Mouse (Mus musculus) heart, embryonic 13.5 days (tissue): ENCODE results near the gene Chac1. TPM values are rescaled to one million over a fixed set of nuclear protein-coding genes. Genes with fewer than 3 reads are reported as not detected.

ENCODE experiments used
- ATAC-seq: fragments of 200-750 bp; cut with Nextera tagmentation; 2 replicates; pipeline ENCODE4 v1.8.0; 2017; ENCODE audit warnings: moderate TSS enrichment; ENCODE audit not compliant: insufficient number of reproducible peaks, low FRiP score, low TSS enrichment; ENCODE audit errors: extremely low read depth
- H3K27ac ChIP-seq: fragments of 300-500 bp; sonication (generic); replicated peaks from 2 replicates; pipeline ENCODE4 v1.5.1; 2015; ENCODE audit warnings: moderate library complexity, mild to moderate bottlenecking, inconsistent platforms
- H3K27me3 ChIP-seq: fragments of 300-500 bp; sonication (generic); replicated peaks from 2 replicates; pipeline ENCODE4 v1.6.1; 2015; ENCODE audit warnings: mild to moderate bottlenecking, inconsistent platforms
- H3K36me3 ChIP-seq: fragments of 300-500 bp; sonication (generic); 2 replicates; pipeline ENCODE4 v1.6.1; 2015; ENCODE audit warnings: mild to moderate bottlenecking, inconsistent platforms
- H3K4me1 ChIP-seq: fragments of 300-500 bp; sonication (generic); 2 replicates; pipeline ENCODE4 v1.6.1; 2015; ENCODE audit warnings: inconsistent platforms
- H3K4me2 ChIP-seq: fragments of 300-500 bp; sonication (generic); 2 replicates; pipeline ENCODE4 v1.6.1; 2015; ENCODE audit warnings: inconsistent platforms, mild to moderate bottlenecking, moderate library complexity
- H3K4me3 ChIP-seq: fragments of 300-500 bp; sonication (generic); 2 replicates; pipeline ENCODE4 v1.5.1; 2015; ENCODE audit warnings: moderate library complexity, mild to moderate bottlenecking, inconsistent platforms
- H3K9ac ChIP-seq: fragments of 300-500 bp; sonication (generic); 2 replicates; pipeline ENCODE4 v1.6.1; 2015; ENCODE audit warnings: inconsistent platforms, mild to moderate bottlenecking, moderate library complexity
- H3K9me3 ChIP-seq: fragments of 300-500 bp; sonication (generic); 2 replicates; pipeline ENCODE4 v1.6.1; 2016; ENCODE audit warnings: inconsistent platforms
- WGBS: fragments of 180-500 bp; shearing (Covaris S2); methylation state at CpG from one replicate; pipeline ENCODE4 v1.1.7; 2015; ENCODE audit warnings: mixed read lengths; 5-methylcytosine and 5-hydroxymethylcytosine counted together
- polyA plus RNA-seq: library from polyadenylated mRNA; unstranded; fragments of >200 nt; fragmentation: Nextera tagmentation; extraction: Ambion mirVana; gene quantifications from 2 replicates; pipeline ENCODE4 v1.2.1, GENCODE M21; 2015

Gene Chac1
- 0.35 and 0.78 TPM in 2 replicates for polyA plus RNA-seq

DNA sequence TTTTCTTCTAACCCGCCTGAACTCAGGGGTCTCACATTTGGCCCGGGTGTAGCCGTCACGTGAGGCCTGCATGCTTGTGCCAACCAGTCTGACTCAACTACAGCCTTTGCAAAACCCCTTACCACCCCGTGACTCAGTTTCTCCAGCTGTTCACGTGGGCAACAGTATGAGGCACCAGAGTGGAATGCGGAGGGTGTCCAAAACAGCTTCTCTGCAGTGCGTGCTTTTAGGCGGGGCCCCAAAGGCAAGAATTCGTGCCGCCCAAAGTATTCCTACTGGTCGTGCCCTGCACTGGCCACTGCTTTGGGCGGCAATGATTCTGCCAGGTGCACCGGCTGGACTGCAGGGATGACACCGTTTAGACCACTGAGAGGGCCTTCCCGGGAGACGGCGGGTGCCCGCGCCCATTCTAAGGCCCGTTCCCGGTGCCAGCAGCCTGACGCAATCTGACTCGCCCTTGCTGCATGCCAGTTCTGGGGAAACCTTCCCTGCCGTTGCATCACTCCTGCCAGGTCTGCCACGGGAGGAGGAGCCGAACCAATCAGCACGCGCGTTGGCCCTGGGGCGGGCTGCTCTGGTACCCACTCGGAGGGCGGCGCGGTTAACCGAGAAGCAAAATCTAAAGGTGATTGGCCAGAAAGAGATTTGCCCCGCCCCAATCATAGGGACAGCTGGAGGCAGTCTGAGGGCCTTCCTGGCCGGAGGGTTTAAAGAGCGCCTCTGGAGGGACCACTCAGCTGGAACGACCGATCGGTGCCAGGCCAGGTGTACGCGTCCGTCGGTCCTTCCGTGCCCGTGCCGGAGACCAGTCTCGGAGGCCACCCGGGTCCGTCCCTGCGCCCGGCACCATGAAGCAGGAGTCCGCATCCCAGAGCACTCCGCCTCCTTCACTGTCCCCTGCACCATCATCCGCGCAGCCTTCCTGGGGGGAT lies at the start of gene Chac1:
Gene Chac1, plus strand, starts transcription at position 675 of the 932 bp plus-strand sequence.
- Histone ChIP-seq H3K36me3 (no peaks in the 10 kb centered on the region), H3K4me1 (peaks cover 11% of the 10 kb centered on the region), H3K9ac (peak within 1 kb of the TSS; percentile 71), H3K27ac (no peak within 1 kb of the TSS), H3K9me3 (no peaks in the 10 kb centered on the region), H3K27me3 (peaks cover 52% of the 10 kb centered on the region), H3K4me2 (peak within 1 kb of the TSS; percentile 95), H3K4me3 (peak within 1 kb of the TSS; percentile 60)
- peak; percentile 65; the same call in 1 of the 2 replicates for ATAC-seq
- whole genome bisulfite sequencing = 4% methylated on average over 58 of the region's 58 CpGs

- no peak overlapping the region for H3K4me3 ChIP-seq
- no peak overlapping the region for H3K4me2 ChIP-seq
- H3K9ac ChIP-seq = no peak overlapping the region
- H3K36me3 ChIP-seq = peaks cover 16% of the 10 kb centered on the region
- peaks cover 33% of the 10 kb centered on the region for H3K4me1 ChIP-seq
- H3K27ac ChIP-seq = no peak overlapping the region
- ATAC-seq = no peak
- no peaks in the 10 kb centered on the region for H3K27me3 ChIP-seq
- WGBS = 73% methylated on average over 6 of the region's 6 CpGs
- no peaks in the 10 kb centered on the region for H3K9me3 ChIP-seq
Measured at GRCm38 (mm10) chr2:119302876-119303275, 48.2 kb upstream of the Chac1 start.

DNA sequence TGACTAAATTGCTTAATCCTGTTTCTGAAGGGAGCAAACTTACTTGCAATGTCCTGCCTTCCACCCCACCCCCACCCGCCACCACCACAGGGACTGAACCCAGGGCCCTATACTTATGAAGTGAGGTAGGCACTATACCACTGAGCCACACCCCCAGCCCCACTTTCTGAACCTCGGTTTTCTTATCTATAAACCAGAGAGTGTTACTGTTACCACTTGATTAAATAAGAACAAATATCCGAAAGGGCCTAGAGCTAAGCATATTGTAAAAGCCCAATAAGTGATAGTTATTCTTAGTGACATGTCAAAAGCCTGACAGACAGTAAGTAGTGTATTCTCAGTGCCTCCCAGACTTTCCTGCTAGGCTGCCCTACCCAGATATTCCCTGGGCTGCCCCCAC lies 46.6 kb upstream of the Chac1 start:
- 37% methylated on average over 3 of the region's 3 CpGs for WGBS
- ATAC-seq = no peak
- no peak overlapping the region for H3K4me2 ChIP-seq
- no peak overlapping the region for H3K4me3 ChIP-seq
- peaks cover 33% of the 10 kb centered on the region for H3K4me1 ChIP-seq
- no peaks in the 10 kb centered on the region for H3K27me3 ChIP-seq
- no peak overlapping the region for H3K27ac ChIP-seq
- peaks cover under 1% of the 10 kb centered on the region; the same call in 1 of the 2 replicates for H3K36me3 ChIP-seq
- 0 out of 2 replicates have a peak overlapping the region, but pooled peaks have one; percentile 17 for H3K9ac ChIP-seq
- no peaks in the 10 kb centered on the region for H3K9me3 ChIP-seq

DNA sequence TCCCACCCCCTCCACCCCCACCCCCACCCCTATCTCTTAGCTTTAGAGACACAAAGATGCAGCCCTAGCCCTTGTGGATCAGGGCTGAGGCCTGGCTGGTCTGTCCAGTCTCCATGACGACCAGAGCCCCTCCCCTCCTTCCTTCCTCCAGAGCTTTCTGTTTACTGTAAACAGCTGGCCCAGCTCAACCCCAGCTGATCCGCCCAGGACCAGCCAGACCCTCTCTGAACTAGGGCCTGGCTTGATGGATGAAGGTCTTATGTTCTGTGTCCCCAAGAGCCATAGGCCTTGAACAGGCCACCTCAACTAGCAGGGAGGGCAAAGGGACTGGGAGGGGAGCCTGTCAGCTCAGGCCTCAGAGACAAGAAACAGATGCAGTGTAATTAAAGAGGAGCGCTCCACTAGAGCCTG lies 46.2 kb upstream of the Chac1 start:
- 20% methylated on average over 3 of the region's 3 CpGs for WGBS
- no peaks in the 10 kb centered on the region for H3K9me3 ChIP-seq
- H3K36me3 ChIP-seq = no peaks in the 10 kb centered on the region
- H3K4me3 ChIP-seq = no peak overlapping the region
- ATAC-seq = no peak
- 0 out of 2 replicates have a peak overlapping the region, but pooled peaks have one; percentile 17 for H3K9ac ChIP-seq
- H3K27ac ChIP-seq = peak overlapping the region; percentile 49; the same call in 1 of the 2 replicates
- no peaks in the 10 kb centered on the region for H3K27me3 ChIP-seq
- peaks cover 32% of the 10 kb centered on the region for H3K4me1 ChIP-seq
- no peak overlapping the region for H3K4me2 ChIP-seq

DNA sequence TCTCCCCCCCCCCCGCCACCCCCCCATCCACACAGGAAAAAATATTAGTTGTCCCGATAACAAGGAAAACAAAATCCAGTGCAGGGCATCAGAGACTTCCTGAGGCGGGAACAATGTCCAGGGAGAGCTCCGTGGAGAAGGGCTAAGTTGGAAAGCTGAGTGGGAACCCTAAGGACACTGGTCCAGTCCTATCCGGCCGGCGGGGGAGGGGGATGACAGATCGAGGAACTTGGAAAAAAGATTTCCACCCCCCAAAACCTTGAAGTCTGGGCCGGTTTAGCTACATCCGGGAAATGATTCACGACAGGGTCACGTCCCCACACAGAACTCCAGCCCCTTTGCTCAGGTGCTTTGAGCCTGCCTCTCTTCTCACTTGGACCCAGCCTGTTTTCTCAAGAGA lies 39.5 kb upstream of the Chac1 start:
- peak; percentile 44; the same call in 1 of the 2 replicates for ATAC-seq
- H3K4me2 ChIP-seq = no peak overlapping the region
- no peaks in the 10 kb centered on the region for H3K36me3 ChIP-seq
- H3K9ac ChIP-seq = no peak overlapping the region
- no peak overlapping the region for H3K4me3 ChIP-seq
- 0 out of 2 replicates have a peak overlapping the region, but pooled peaks have one; percentile 41 for H3K27ac ChIP-seq
- peaks cover 14% of the 10 kb centered on the region for H3K4me1 ChIP-seq
- WGBS = 36% methylated on average over 12 of the region's 12 CpGs
- H3K27me3 ChIP-seq = peaks cover 12% of the 10 kb centered on the region; the same call in 1 of the 2 replicates
- no peaks in the 10 kb centered on the region for H3K9me3 ChIP-seq

DNA sequence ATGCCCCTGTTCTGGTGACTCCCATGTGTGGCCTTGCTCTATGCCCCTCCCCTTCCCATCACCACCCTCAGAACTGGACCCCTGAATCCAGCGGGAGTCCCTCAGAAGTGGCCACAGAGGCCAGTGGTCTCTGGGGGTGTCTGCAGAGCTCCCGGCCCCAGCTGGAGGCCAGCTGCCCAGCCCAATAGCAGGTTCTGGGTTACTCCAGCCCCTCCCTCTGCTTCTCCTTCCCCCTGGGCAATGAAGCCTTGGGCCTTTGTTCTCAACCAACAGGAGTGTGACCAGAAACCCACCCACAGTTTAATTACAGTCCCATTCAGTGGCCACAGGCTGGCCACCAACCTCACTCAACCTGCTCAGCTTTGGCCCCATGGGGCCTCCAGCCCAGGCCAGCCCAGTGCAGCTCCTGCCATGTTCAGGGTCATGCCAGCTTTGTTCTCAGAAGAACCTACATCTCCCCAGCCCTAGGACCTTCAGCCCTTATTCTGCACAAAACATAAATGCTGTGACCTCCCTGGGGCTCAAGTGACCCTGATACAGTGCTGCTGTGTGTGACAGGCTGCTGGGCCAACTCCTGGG lies 38.6 kb upstream of the Chac1 start:
- no peak overlapping the region for H3K4me2 ChIP-seq
- H3K9ac ChIP-seq = no peak overlapping the region
- peaks cover 14% of the 10 kb centered on the region for H3K4me1 ChIP-seq
- no peaks in the 10 kb centered on the region for H3K36me3 ChIP-seq
- H3K27me3 ChIP-seq = peaks cover 12% of the 10 kb centered on the region; the same call in 1 of the 2 replicates
- H3K4me3 ChIP-seq = no peak overlapping the region
- WGBS = 74% methylated on average over 2 of the region's 2 CpGs
- no peak for ATAC-seq
- H3K9me3 ChIP-seq = no peaks in the 10 kb centered on the region
- H3K27ac ChIP-seq = 0 out of 2 replicates have a peak overlapping the region, but pooled peaks have one; percentile 41

DNA sequence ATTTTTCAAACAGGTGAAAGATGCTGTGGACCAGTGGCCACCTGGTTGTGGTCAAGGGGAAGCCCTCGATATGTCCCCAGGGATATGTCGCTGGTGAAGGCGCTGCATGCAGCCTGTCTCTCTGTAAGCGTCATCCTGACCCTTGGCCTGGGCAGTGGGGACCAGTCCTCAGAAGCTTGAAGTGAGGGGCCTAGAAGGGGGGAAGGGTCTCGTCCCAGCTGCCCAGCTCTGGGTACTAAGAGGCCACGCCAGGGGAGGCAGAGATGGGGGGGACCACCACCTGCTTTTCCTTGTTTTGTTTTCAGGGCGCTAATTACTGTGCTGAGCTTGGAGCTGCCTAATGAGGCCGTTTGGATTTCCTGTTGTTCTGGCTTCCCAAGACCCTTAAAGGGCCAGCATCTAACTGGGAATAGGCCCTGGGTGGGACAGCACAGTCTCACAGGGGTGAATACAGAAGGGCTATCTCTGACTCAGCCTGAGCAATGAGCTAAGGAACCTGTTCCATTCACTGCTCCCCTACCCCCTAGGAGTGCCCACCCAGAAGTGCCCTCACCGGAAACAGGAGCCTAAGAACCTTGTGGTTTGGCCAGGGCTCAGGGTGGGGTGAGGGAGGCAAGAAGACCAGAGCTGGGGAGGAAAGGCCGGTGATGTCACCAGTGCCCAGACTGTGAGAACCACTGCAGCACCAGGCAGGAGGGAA lies 37.1 kb upstream of the Chac1 start:
- Histone ChIP-seq H3K4me1 (peaks cover 18% of the 10 kb centered on the region), H3K27ac (peak overlapping the region; percentile 29; the same call in 1 of the 2 replicates), H3K9me3 (no peaks in the 10 kb centered on the region), H3K27me3 (peaks cover 12% of the 10 kb centered on the region; the same call in 1 of the 2 replicates), H3K9ac (no peak overlapping the region), H3K36me3 (no peaks in the 10 kb centered on the region), H3K4me2 (no peak overlapping the region), H3K4me3 (no peak overlapping the region)
- WGBS = 38% methylated on average over 10 of the region's 10 CpGs
- ATAC-seq = no peak; the same call in 1 of the 2 replicates

DNA sequence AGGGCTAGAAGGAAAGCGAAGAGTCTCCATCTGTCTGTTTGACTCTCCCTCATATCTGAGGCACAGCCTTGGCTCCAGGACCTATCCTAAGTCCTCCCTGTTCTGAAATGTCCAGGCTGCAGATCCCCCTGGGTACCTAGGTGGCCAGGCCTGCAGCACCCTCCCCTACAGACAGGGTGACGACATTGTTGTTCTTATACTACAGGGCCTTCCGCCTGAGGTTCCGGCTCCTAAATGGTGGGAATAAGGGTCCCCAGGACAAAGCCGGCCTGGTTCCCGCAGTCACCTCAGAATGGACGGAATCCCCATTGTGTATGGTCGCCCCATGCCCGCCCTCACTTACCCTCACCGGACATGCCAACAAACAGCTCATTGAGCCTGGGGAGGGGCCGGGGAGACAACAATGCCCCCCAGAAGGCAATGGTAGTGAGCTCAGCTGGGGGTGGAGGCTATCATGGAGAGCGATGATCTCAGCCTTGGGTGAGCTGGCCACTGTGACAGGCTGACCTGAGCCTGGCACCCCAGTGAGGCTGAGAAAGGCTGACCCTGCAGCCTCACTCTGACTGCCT lies 36.2 kb upstream of the Chac1 start:
- Histone ChIP-seq H3K9ac (no peak overlapping the region), H3K36me3 (no peaks in the 10 kb centered on the region), H3K9me3 (no peaks in the 10 kb centered on the region), H3K4me3 (no peak overlapping the region), H3K4me2 (no peak overlapping the region), H3K4me1 (peaks cover 18% of the 10 kb centered on the region), H3K27ac (peak overlapping the region; percentile 29; the same call in 1 of the 2 replicates), H3K27me3 (peaks cover 17% of the 10 kb centered on the region)
- WGBS = 67% methylated on average over 12 of the region's 12 CpGs
- no peak for ATAC-seq

DNA sequence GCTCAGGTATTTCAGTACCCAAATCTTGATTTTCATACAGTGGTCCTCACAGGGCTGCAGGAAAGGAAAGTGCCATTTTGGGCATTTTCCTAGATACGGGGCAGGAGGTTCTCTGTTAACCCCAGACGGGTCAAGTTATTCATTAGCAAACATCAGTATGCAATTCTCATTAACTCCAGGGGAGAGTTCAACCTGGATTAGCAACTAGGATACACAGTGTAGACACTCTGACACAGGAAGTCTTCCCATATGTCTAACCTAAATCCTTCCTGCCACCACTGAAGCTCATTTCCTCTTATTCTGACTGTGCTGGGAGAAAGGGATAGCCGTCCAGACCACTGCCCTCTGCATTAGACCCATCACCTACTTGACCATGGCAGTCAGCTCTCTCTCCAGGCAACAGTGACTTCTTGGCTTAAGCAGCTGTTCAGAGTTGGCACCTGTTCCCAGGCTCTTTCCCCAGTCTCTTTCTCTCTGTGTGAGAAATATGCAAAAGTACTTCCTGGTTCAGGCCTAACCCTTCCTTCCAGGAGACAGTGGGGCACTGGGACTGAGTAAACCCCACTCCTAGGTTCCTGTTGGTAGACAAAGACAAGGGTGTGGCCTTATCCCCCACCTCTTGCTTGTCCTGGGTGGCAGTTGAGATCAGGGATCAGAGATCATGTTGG lies 32.9 kb upstream of the Chac1 start:
- no peak overlapping the region for H3K9ac ChIP-seq
- WGBS = 63% methylated on average over 3 of the region's 3 CpGs
- H3K4me2 ChIP-seq = no peak overlapping the region
- no peak overlapping the region for H3K4me3 ChIP-seq
- H3K9me3 ChIP-seq = no peaks in the 10 kb centered on the region
- ATAC-seq = no peak
- peaks cover 49% of the 10 kb centered on the region for H3K27me3 ChIP-seq
- peaks cover 39% of the 10 kb centered on the region for H3K4me1 ChIP-seq
- no peaks in the 10 kb centered on the region for H3K36me3 ChIP-seq
- peak overlapping the region; percentile 15; the same call in 1 of the 2 replicates for H3K27ac ChIP-seq

- Histone ChIP-seq H3K4me1 (peaks cover 54% of the 10 kb centered on the region), H3K4me3 (no peak overlapping the region), H3K27ac (0 out of 2 replicates have a peak overlapping the region, but pooled peaks have one; percentile 1), H3K9me3 (no peaks in the 10 kb centered on the region), H3K9ac (no peak overlapping the region), H3K27me3 (peaks cover 65% of the 10 kb centered on the region), H3K36me3 (no peaks in the 10 kb centered on the region), H3K4me2 (no peak overlapping the region)
- ATAC-seq = no peak
- WGBS = 48% methylated on average over 8 of the region's 8 CpGs
Measured at GRCm38 (mm10) chr2:119320571-119320970, 30.5 kb upstream of the Chac1 start.
